Mouse (Mus musculus): ENCODE results near the gene Sec14l2. TPM values are rescaled to one million over a fixed set of nuclear protein-coding genes. Genes with fewer than 3 reads are reported as not detected.
A peak's percentile ranks its signal among the peaks of the same experiment; 100 is the strongest.

The Sec14l2 gene
- total and polyA plus RNA-seq, 3 experiments, result 16.7 to 24.2 (median 21.5) TPM

- H3K9me3 ChIP-seq (replicated peaks; ENCODE audit: low read length), result no peaks in the 10 kb centered on the region
- peaks cover 19 to 43% of the 10 kb centered on the region in 2 experiments for H3K4me1 ChIP-seq (ENCODE audit: control insufficient read depth in 1 of 2, insufficient read depth in 2 of 2)
- peaks cover 85 to 97% of the 10 kb centered on the region in 2 experiments for H3K36me3 ChIP-seq (replicated peaks in 1 of 2; ENCODE audit: control insufficient read depth in 1 of 2, insufficient read depth in 1 of 2, low read length in 1 of 2)
- H3K27ac ChIP-seq (ENCODE audit: insufficient read depth, low read depth), result no peak overlapping the region
- H3K9ac ChIP-seq (ENCODE audit: insufficient read depth, low read depth), result no peak overlapping the region
- TF ChIP-seq GABPA (IDR thresholded peaks at IDR 0.05; ENCODE audit: insufficient replicate concordance, low read depth, low read length) (no peak), CTCF (conservative IDR thresholded peaks at IDR 0.05 in 1 of 2, IDR thresholded peaks at IDR 0.05 in 1 of 2; ENCODE audit: low read depth in 2 of 2, low read length in 2 of 2) (no peak)
- dilution Hi-C loops (cut with MboI; ENCODE audit: extremely low pct_ligation_motif_present, extremely low pct_unique_long_range_greater_than_20kb, low sequenced_read_pairs), result no loop called here
- no peak overlapping the region for H3K4me3 ChIP-seq (replicated peaks in 1 of 3; ENCODE audit: low read depth in 2 of 3, low read length in 2 of 3, poor library complexity in 1 of 3)
- H3K27me3 ChIP-seq (replicated peaks), result no peaks in the 10 kb centered on the region
- in situ Hi-C loops (cut with MboI; ENCODE audit: low pct_ligation_motif_present, low pct_unique_long_range_greater_than_20kb, low sequenced_read_pairs), result no loop called here
- H3K4me2 ChIP-seq (ENCODE audit: insufficient read depth, low read depth, poor library complexity, severe bottlenecking), result no peak overlapping the region
- no peak for DNase-seq (ENCODE audit: extremely low read depth)
- H3K79me2 ChIP-seq (replicated peaks; ENCODE audit: control insufficient read depth, extremely low read depth, insufficient read depth, poor library complexity, severe bottlenecking), result peaks cover 69% of the 10 kb centered on the region
Measured at GRCm38 (mm10) chr11:4166467-4167090, 43.4 kb upstream of the Sec14l2 start.

GRCm38 (mm10) chr11:4164701-4165100 is 41.5 kb upstream of the Sec14l2 start:
- peak; percentile 77 for DNase-seq (ENCODE audit: extremely low read depth)
- Histone ChIP-seq H3K9ac (ENCODE audit: insufficient read depth, low read depth) (0 out of 2 replicates have a peak overlapping the region, but pooled peaks have one; percentile 22), H3K79me2 (replicated peaks; ENCODE audit: control insufficient read depth, extremely low read depth, insufficient read depth, poor library complexity, severe bottlenecking) (peaks cover 75% of the 10 kb centered on the region), H3K27me3 (replicated peaks) (no peaks in the 10 kb centered on the region), H3K9me3 (replicated peaks; ENCODE audit: low read length) (no peaks in the 10 kb centered on the region), H3K4me1 (ENCODE audit: control insufficient read depth in 1 of 2, insufficient read depth in 2 of 2) (peaks cover 19 to 51% of the 10 kb centered on the region in 2 experiments), H3K27ac (ENCODE audit: insufficient read depth, low read depth) (peak overlapping the region; percentile 47; the same call in 1 of the 2 replicates), H3K36me3 (replicated peaks in 1 of 2; ENCODE audit: control insufficient read depth in 1 of 2, insufficient read depth in 1 of 2, low read length in 1 of 2) (peaks cover 70 to 85% of the 10 kb centered on the region in 2 experiments), H3K4me2 (ENCODE audit: insufficient read depth, low read depth, poor library complexity, severe bottlenecking) (peak overlapping the region; percentile 23), H3K4me3 (replicated peaks in 1 of 3; ENCODE audit: low read depth in 2 of 3, low read length in 2 of 3, poor library complexity in 1 of 3) (no peak overlapping the region)
- dilution Hi-C loops (cut with MboI; ENCODE audit: extremely low pct_ligation_motif_present, extremely low pct_unique_long_range_greater_than_20kb, low sequenced_read_pairs), result no loop called here
- in situ Hi-C loops (cut with MboI; ENCODE audit: low pct_ligation_motif_present, low pct_unique_long_range_greater_than_20kb, low sequenced_read_pairs), result no loop called here
- TF ChIP-seq E2F4 (IDR thresholded peaks at IDR 0.05; ENCODE audit: insufficient replicate concordance, low read depth, low read length) (no peak), SMC3 (IDR thresholded peaks at IDR 0.05; ENCODE audit: low read depth, low read length) (no peak), RAD21 (IDR thresholded peaks at IDR 0.05; ENCODE audit: low read depth, low read length) (no peak), CHD1 (IDR thresholded peaks at IDR 0.05; ENCODE audit: low read depth, low read length) (no peak), TBP (conservative IDR thresholded peaks at IDR 0.05; ENCODE audit: low read depth, low read length) (no peak), SIN3A (IDR thresholded peaks at IDR 0.05; ENCODE audit: low read length) (no peak), ZC3H11A (IDR thresholded peaks at IDR 0.05; ENCODE audit: low read depth, low read length) (no peak), CHD2 (IDR thresholded peaks at IDR 0.05; ENCODE audit: low read length) (no peak), POLR2AphosphoS2 (IDR thresholded peaks at IDR 0.05; ENCODE audit: low read depth, low read length) (no peak), MAFK (IDR thresholded peaks at IDR 0.05; ENCODE audit: insufficient replicate concordance, low read length) (no peak), USF2 (conservative IDR thresholded peaks at IDR 0.05; ENCODE audit: low read depth, low read length) (no peak), ETS1 (conservative IDR thresholded peaks at IDR 0.05; ENCODE audit: low read depth, low read length) (no peak; the same call in 1 of the 2 replicates), UBTF (IDR thresholded peaks at IDR 0.05; ENCODE audit: low read depth, low read length) (no peak), IRF4 (IDR thresholded peaks at IDR 0.05; ENCODE audit: low read depth, low read length) (peak; percentile 94), MAZ (IDR thresholded peaks at IDR 0.05; ENCODE audit: low read depth, low read length) (peak; percentile 70; the same call in 1 of the 2 replicates), EP300 (IDR thresholded peaks at IDR 0.05; ENCODE audit: low read length) (peak; percentile 72), RCOR1 (conservative IDR thresholded peaks at IDR 0.05; ENCODE audit: low read depth, low read length) (peak; percentile 56; the same call in 1 of the 2 replicates), BHLHE40 (IDR thresholded peaks at IDR 0.05; ENCODE audit: low read depth, low read length) (peak; percentile 86), KAT2A (IDR thresholded peaks at IDR 0.05; ENCODE audit: insufficient replicate concordance, low read length) (no peak), MAX (IDR thresholded peaks at IDR 0.05; ENCODE audit: low read length) (no peak), TCF12 (IDR thresholded peaks at IDR 0.05; ENCODE audit: low read depth, low read length) (0 out of 2 replicates have a peak, but pooled peaks have one; percentile 36), HCFC1 (IDR thresholded peaks at IDR 0.05; ENCODE audit: low read depth, low read length) (no peak; the same call in 1 of the 2 replicates), ZMIZ1 (IDR thresholded peaks at IDR 0.05; ENCODE audit: low read depth, low read length) (no peak), JUN (IDR thresholded peaks at IDR 0.05; ENCODE audit: insufficient read depth, low read depth, low read length) (peak; percentile 49), CTCF (conservative IDR thresholded peaks at IDR 0.05 in 1 of 2, IDR thresholded peaks at IDR 0.05 in 1 of 2; ENCODE audit: low read depth in 2 of 2, low read length in 2 of 2) (no peak), PAX5 (IDR thresholded peaks at IDR 0.05; ENCODE audit: low read length) (no peak), USF1 (IDR thresholded peaks at IDR 0.05; ENCODE audit: low read depth, low read length) (no peak), JUND (conservative IDR thresholded peaks at IDR 0.05; ENCODE audit: low read depth, low read length) (peak; percentile 75), GABPA (IDR thresholded peaks at IDR 0.05; ENCODE audit: insufficient replicate concordance, low read depth, low read length) (no peak), MYC (IDR thresholded peaks at IDR 0.05; ENCODE audit: low read depth, low read length) (peak; percentile 64), ZKSCAN1 (IDR thresholded peaks at IDR 0.05; ENCODE audit: borderline replicate concordance, low read depth, low read length) (no peak)

All from CH12.LX (cell line).